Mouse (Mus musculus): ENCODE measurements around the gene Rpl18. TPM values are rescaled to one million over a fixed set of nuclear protein-coding genes. Genes with fewer than 3 reads are reported as not detected.

The Rpl18 gene
- polyA plus RNA-seq, 1 experiment, result 802 TPM

DNA sequence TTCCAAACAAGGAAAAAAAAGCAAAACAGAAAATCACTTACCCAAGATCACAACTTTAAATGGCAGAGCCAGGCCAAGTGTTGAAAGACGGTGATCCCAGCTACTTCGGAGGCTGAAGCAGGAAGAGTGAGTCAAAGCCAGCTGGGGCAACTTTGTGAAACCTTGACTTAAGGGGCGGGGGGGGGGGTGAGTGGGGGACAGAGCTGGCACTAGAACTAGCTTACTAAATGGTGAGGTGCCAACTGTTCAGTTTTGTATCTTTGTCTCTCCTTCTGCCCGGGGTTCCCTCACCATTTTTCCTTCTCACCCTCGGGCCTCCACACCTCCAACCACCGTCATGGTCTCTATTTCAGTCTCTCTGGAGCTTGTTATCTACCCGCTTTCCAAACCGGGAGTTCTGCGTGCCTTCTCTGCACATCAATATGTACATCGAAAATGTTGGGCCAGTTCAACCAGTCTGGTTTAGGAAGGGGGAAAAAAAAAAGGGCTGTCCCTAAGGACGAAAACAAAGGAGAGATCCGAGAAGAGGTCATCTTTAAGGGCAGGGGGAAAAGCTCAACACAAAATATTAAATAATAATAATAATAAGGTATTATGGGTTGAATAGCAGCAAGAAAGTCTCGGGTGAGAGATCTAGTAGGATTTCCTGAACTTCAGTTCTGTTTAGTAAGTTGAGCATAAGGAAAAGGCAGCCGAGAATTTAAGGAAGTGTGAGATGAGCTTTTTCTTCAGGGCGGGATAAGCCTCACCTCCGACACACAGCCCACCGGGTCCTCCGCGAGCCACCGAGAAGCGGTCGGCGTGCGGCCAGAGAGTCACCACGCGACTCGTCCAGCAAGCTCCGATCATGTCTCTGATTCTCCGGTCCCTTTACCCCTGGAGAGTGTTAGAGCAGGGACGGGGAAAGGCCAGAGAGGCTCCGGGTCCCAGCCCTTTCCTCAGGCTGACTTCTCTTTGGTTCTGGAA, 2.0 kb downstream of the Rpl18 start:
- Histone ChIP-seq H3K27ac (ENCODE audit: insufficient read depth, low read depth, low read length) (peak overlapping the region; percentile 97), H3K4me1 (ENCODE audit: control insufficient read depth, insufficient read depth, low read length) (peaks cover 7% of the 10 kb centered on the region)
- TF ChIP-seq CTCF (IDR thresholded peaks at IDR 0.05; ENCODE audit: low read depth, low read length) (no peak), POLR2A (IDR thresholded peaks at IDR 0.05; ENCODE audit: borderline replicate concordance, low read depth, low read length) (no peak)

GRCm38 (mm10) chr7:45717918-45718297, 2.7 kb downstream of the Rpl18 start, which contains the start of gene Sphk2:
Gene Sphk2, minus strand, starts transcription at chr7:45718002.
- TF ChIP-seq CTCF (IDR thresholded peaks at IDR 0.05; ENCODE audit: low read depth, low read length) (no peak), POLR2A (IDR thresholded peaks at IDR 0.05; ENCODE audit: borderline replicate concordance, low read depth, low read length) (no peak; the same call in 1 of the 2 replicates)
- peak within 1 kb of the TSS; percentile 97 for H3K27ac ChIP-seq (ENCODE audit: insufficient read depth, low read depth, low read length)
- peaks cover 7% of the 10 kb centered on the region for H3K4me1 ChIP-seq (ENCODE audit: control insufficient read depth, insufficient read depth, low read length)
- peak within 1 kb of the TSS; percentile 99 for H3K4me3 ChIP-seq (ENCODE audit: insufficient read depth, low read length)

More for the DNA sequence above, 2.0 kb downstream of the Rpl18 start:
- peak overlapping the region; percentile 99 for H3K4me3 ChIP-seq (ENCODE audit: insufficient read depth, low read length)

DNA sequence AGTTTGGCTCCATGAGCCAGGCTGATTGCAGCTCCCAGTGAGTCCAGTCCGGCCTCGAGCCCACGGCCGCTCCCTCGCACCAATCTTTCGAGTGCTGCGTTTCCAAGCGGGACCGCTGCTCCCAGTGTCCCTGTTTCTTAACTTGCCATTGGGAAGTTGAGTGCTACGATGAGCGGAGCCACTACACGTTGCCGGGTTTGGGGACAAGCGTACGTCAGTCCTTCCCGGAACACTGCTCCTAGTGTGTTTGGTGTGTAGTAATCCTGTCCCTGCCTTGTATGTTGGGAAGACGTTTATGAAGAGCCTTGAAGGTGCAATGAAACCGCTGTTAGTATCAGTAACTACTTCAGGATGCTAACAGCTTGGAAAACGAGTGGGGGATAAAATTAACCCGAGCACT, 3.1 kb downstream of the Rpl18 start:
- peaks cover 7% of the 10 kb centered on the region for H3K4me1 ChIP-seq (ENCODE audit: control insufficient read depth, insufficient read depth, low read length)

GRCm38 (mm10) chr7:45719180-45719579, 3.9 kb downstream of the Rpl18 start:
- no peak overlapping the region for H3K27ac ChIP-seq (ENCODE audit: insufficient read depth, low read depth, low read length)

More for the DNA sequence above, 3.1 kb downstream of the Rpl18 start:
- Histone ChIP-seq H3K4me3 (ENCODE audit: insufficient read depth, low read length) (peak overlapping the region; percentile 99), H3K27ac (ENCODE audit: insufficient read depth, low read depth, low read length) (peak overlapping the region; percentile 83)
- TF ChIP-seq CTCF (IDR thresholded peaks at IDR 0.05; ENCODE audit: low read depth, low read length) (no peak), POLR2A (IDR thresholded peaks at IDR 0.05; ENCODE audit: borderline replicate concordance, low read depth, low read length) (no peak)

DNA sequence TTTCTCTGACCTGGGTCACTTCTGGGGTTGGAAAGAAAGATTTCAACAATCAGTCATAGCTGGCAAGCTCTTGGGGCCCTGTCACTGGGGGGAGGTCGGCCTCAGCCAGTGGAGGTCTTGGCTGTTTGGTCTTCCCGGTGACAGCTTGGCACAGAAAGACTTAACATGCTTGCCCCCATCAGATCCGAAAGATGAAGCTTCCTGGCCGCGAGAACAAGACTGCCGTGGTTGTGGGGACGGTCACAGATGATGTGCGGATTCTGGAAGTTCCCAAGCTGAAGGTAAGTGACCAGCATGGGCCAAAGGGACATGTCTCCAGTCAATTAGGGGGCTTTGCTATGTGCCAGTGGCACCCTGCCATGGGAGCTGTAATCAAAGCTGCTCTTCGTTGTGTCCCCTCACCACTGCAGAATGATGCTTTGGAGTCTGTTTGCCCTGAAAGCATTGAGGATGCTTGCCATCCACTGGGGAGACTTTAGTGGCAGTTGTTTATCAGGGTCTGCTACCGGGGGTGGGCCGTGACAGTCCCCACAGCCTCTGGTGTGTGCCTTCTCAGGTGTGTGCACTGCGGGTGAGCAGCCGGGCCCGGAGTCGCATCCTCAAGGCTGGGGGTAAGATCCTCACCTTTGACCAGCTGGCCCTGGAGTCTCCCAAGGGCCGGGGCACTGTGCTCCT, 4.6 kb downstream of the Rpl18 start:
- Histone ChIP-seq H3K4me1 (ENCODE audit: control insufficient read depth, insufficient read depth, low read length) (peaks cover 3% of the 10 kb centered on the region; the same call in 1 of the 2 replicates), H3K27ac (ENCODE audit: insufficient read depth, low read depth, low read length) (no peak overlapping the region), H3K4me3 (ENCODE audit: insufficient read depth, low read length) (peak overlapping the region; percentile 99; the same call in 1 of the 2 replicates)
- TF ChIP-seq POLR2A (IDR thresholded peaks at IDR 0.05; ENCODE audit: borderline replicate concordance, low read depth, low read length), result no peak
- no peak for TF ChIP-seq CTCF (IDR thresholded peaks at IDR 0.05; ENCODE audit: low read depth, low read length)

More at GRCm38 (mm10) chr7:45719180-45719579, 3.9 kb downstream of the Rpl18 start:
- Histone ChIP-seq H3K4me3 (ENCODE audit: insufficient read depth, low read length) (peak overlapping the region; percentile 99), H3K4me1 (ENCODE audit: control insufficient read depth, insufficient read depth, low read length) (peaks cover 3% of the 10 kb centered on the region)
- no peak for TF ChIP-seq CTCF (IDR thresholded peaks at IDR 0.05; ENCODE audit: low read depth, low read length)
- TF ChIP-seq POLR2A (IDR thresholded peaks at IDR 0.05; ENCODE audit: borderline replicate concordance, low read depth, low read length), result no peak

- no peak within 1 kb of the TSS for H3K4me3 ChIP-seq (ENCODE audit: insufficient read depth, low read length)
- H3K4me1 ChIP-seq (ENCODE audit: control insufficient read depth, insufficient read depth, low read length), result peaks cover 3% of the 10 kb centered on the region; the same call in 1 of the 2 replicates
- no peak within 1 kb of the TSS for H3K27ac ChIP-seq (ENCODE audit: insufficient read depth, low read depth, low read length)
- TF ChIP-seq POLR2A (IDR thresholded peaks at IDR 0.05; ENCODE audit: borderline replicate concordance, low read depth, low read length) (no peak), CTCF (IDR thresholded peaks at IDR 0.05; ENCODE audit: low read depth, low read length) (no peak)
Observed at GRCm38 (mm10) chr7:45720413-45721233, 5.4 kb downstream of the Rpl18 start, which contains the start of gene Fam83e. Gene Fam83e, plus strand, starts transcription at chr7:45721212.

DNA sequence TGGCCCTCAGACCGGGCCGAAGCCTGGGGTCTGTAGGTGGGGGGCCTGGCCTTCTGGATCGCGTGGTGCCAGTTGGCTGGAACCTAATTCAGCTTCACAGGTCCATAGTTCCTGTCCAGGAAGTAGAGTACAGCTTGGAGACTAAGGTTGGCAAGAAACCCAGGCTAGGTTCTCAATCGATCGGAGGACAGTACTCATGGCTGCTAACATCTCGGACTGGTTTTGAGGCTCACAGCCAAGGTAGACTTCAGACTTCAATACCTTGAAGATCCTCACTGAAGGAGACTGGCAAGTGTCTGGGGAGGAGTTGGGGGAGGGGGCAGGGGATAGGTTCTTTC, 5.9 kb downstream of the Rpl18 start:
- H3K4me3 ChIP-seq (ENCODE audit: insufficient read depth, low read length), result no peak overlapping the region
- no peak overlapping the region for H3K27ac ChIP-seq (ENCODE audit: insufficient read depth, low read depth, low read length)
- peaks cover 3% of the 10 kb centered on the region; the same call in 1 of the 2 replicates for H3K4me1 ChIP-seq (ENCODE audit: control insufficient read depth, insufficient read depth, low read length)
- TF ChIP-seq CTCF (IDR thresholded peaks at IDR 0.05; ENCODE audit: low read depth, low read length), result no peak
- TF ChIP-seq POLR2A (IDR thresholded peaks at IDR 0.05; ENCODE audit: borderline replicate concordance, low read depth, low read length), result no peak

GRCm38 (mm10) chr7:45721642-45722347, 6.5 kb downstream of the Rpl18 start:
- no peak for TF ChIP-seq POLR2A (IDR thresholded peaks at IDR 0.05; ENCODE audit: borderline replicate concordance, low read depth, low read length)
- TF ChIP-seq CTCF (IDR thresholded peaks at IDR 0.05; ENCODE audit: low read depth, low read length), result no peak
- H3K4me1 ChIP-seq (ENCODE audit: control insufficient read depth, insufficient read depth, low read length), result peaks cover 3% of the 10 kb centered on the region; the same call in 1 of the 2 replicates

More at GRCm38 (mm10) chr7:45721642-45722347, 6.5 kb downstream of the Rpl18 start:
- no peak overlapping the region for H3K27ac ChIP-seq (ENCODE audit: insufficient read depth, low read depth, low read length)
- H3K4me3 ChIP-seq (ENCODE audit: insufficient read depth, low read length), result no peak overlapping the region
